Mouse (Mus musculus) hindbrain, embryonic 10.5 days (tissue): Measurements from ENCODE around the gene Lpcat2. TPM values are rescaled to one million over a fixed set of nuclear protein-coding genes. Genes with fewer than 3 reads are reported as not detected.
"Not testable (repeated sequence)": the region's sequence is repeated elsewhere in the genome, so short reads cannot be mapped to it uniquely, and the experiment has no call there.

Source experiments
- DNase-seq: peaks from one replicate; pipeline ENCODE4 v3.0.0-alpha.2; 2017; ENCODE audit warnings: low spot score
- H3K27ac ChIP-seq: fragments of 300-500 bp; sonication (generic); 2 replicates; pipeline ENCODE4 v1.5.1; 2016; ENCODE audit warnings: mild to moderate bottlenecking, moderate library complexity
- H3K27me3 ChIP-seq: fragments of 300-500 bp; sonication (generic); 2 replicates; pipeline ENCODE4 v1.6.1; 2016; ENCODE audit warnings: mild to moderate bottlenecking; ENCODE audit not compliant: poor library complexity, insufficient read depth, severe bottlenecking
- H3K36me3 ChIP-seq: fragments of 300-500 bp; sonication (generic); 2 replicates; pipeline ENCODE4 v1.6.1; 2016; ENCODE audit warnings: mild to moderate bottlenecking, moderate library complexity
- H3K4me1 ChIP-seq: fragments of 300-500 bp; sonication (generic); replicated peaks from 2 replicates; pipeline ENCODE4 v1.6.1; 2016; ENCODE audit warnings: mild to moderate bottlenecking
- H3K4me3 ChIP-seq: fragments of 300-500 bp; sonication (generic); 2 replicates; pipeline ENCODE4 v1.5.1; 2016; ENCODE audit warnings: mild to moderate bottlenecking, moderate library complexity
- H3K9me3 ChIP-seq: fragments of 300-500 bp; sonication (generic); 2 replicates; pipeline ENCODE4 v1.6.1; 2016; ENCODE audit warnings: mild to moderate bottlenecking, moderate library complexity
- WGBS: fragments of 180-500 bp; shearing (Covaris S2); methylation state at CpG from one replicate; pipeline ENCODE4 v1.1.7; 2016; 5-methylcytosine and 5-hydroxymethylcytosine counted together
- polyA plus RNA-seq: library from polyadenylated mRNA; unstranded; fragments of >200 nt; fragmentation: Nextera tagmentation; extraction: Ambion mirVana; gene quantifications from 2 replicates; pipeline ENCODE4 v1.2.1, GENCODE M21; 2016

Lpcat2 gene
- polyA plus RNA-seq, 1 experiment from 2014 or later = 4.3 TPM

DNA sequence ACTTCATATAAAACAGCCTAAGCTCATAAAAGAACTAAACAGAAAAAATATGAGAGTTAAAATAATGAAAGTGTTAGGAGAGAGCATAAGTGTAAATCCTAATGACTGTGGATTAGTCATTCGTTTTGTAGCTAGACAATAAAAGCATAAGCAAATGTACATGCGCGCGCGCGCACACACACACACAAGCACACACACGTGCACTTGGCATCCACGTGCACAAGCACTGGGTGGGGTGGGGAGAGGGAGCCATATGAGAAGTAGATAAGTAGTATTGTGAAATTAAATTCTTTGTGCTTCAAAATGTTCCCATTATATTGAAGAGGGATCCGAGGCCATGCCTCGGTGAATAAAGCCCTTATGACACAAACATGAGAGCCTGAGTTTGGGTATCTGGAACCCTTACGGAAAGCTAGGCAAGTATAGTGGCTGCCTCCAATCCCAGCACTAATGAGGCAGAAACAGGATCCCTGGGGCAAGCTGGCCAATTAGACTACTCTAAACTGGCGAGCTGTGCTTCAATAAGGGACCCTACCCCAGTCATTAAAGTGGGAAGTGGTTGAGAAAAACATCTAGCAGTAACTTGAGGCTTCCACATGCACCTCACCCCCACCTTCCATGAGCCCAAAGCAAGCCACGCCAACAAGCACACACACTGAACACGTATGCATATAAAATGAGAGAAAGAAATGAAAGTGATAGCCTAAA lies 3.5 kb downstream of the Lpcat2 start:
- 89% methylated on average over 14 of the region's 14 CpGs for WGBS
- H3K4me3 ChIP-seq = no peak overlapping the region

DNA sequence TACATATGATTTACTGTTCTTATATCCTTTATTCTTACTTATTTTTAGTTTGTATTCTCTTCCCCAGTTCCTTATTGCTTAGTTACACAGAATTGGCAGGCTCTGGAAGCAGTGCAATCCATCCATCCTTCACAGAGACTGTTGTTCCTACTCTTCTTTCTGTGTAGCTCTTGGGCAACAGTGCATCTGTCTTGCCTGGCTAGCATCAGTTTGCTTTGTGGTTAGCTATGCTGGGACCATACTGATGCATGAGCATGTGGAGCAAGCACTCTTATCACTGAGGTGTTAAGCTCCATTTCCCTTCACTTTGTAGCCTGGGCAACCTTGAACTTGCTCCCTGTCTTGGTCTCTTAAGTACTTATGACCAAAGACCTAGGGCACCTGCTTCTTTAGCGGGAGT lies 6.8 kb downstream of the Lpcat2 start:
- no peak for DNase-seq
- Histone ChIP-seq H3K27me3 (no peaks in the 10 kb centered on the region), H3K4me3 (no peak overlapping the region), H3K36me3 (no peaks in the 10 kb centered on the region), H3K4me1 (no peaks in the 10 kb centered on the region), H3K27ac (no peak overlapping the region), H3K9me3 (0 out of 2 replicates have a peak, but pooled peaks cover 2% of the 10 kb centered on the region)
- WGBS = 88% methylated on average over 1 of the region's 1 CpGs

More for the DNA sequence above, 3.5 kb downstream of the Lpcat2 start:
- Histone ChIP-seq H3K27ac (no peak overlapping the region), H3K9me3 (0 out of 2 replicates have a peak, but pooled peaks cover 5% of the 10 kb centered on the region), H3K36me3 (no peaks in the 10 kb centered on the region), H3K4me1 (peaks cover 14% of the 10 kb centered on the region), H3K27me3 (peaks cover 19% of the 10 kb centered on the region)
- no peak for DNase-seq

DNA sequence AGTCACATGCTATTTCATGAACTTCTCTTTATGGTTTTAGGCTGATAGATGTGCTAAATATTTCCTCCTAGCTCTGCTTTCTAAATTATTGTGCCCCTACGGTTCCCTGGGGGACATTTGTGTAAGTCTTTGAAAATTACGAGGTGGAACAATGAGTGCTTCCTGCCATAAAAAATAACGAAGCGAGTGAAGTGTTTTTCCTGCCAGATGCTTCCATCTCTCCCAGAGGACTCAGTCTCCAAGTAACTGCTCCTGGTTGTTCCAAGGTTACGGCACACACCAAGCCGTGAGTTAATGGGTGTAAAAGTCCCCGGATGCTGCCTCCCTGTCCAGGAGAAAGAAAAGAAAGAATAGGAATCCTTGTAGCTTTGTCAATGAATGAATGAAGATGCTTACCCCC lies 15.1 kb downstream of the Lpcat2 start:
- H3K9me3 ChIP-seq = no peaks in the 10 kb centered on the region
- WGBS = 66% methylated on average over 7 of the region's 7 CpGs
- H3K4me1 ChIP-seq = no peaks in the 10 kb centered on the region
- H3K4me3 ChIP-seq = no peak overlapping the region
- no peak overlapping the region for H3K27ac ChIP-seq
- no peaks in the 10 kb centered on the region for H3K36me3 ChIP-seq
- no peaks in the 10 kb centered on the region for H3K27me3 ChIP-seq
- no peak for DNase-seq

DNA sequence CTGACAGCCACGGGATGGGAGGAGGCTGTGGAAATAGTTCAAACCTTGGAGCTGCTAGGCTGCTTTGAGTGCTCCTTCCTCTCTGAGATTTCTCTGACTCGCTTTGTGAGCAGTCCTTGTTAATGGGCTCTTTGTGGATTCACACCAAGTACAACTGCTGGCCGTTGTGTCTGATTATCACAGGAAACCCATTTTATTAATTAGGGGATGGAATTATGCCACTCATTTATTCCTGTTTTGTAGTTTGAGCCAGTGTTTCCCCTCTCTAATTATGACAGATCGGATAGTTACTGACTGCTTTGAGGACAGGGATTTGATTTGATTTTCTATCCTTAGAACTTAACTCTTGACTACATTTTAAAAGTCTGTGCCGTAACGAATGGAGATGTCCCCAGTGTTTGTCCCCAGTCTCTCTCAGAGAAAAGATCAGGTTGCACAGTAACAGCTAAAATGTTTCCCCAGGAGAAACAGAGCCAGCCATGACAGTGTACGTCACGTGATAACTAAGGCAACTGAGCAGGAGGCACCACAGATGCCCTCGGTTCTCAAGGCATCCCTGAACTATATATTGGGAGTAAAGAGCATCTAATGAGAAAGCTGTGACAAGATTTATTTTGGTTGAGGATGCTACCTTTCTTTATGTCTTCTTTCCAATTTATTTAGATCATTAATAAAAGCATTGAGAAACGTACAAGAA lies 17.1 kb downstream of the Lpcat2 start:
- H3K4me3 ChIP-seq = no peak overlapping the region
- no peaks in the 10 kb centered on the region for H3K36me3 ChIP-seq
- H3K27me3 ChIP-seq = no peaks in the 10 kb centered on the region
- H3K9me3 ChIP-seq = no peaks in the 10 kb centered on the region
- 76% methylated on average over 10 of the region's 10 CpGs for WGBS
- DNase-seq = no peak
- H3K4me1 ChIP-seq = no peaks in the 10 kb centered on the region
- H3K27ac ChIP-seq = no peak overlapping the region

GRCm38 (mm10) chr8:92875795-92876194 lies 20.7 kb downstream of the Lpcat2 start:
- H3K4me1 ChIP-seq = no peaks in the 10 kb centered on the region
- DNase-seq = no peak
- no peak overlapping the region for H3K4me3 ChIP-seq
- H3K9me3 ChIP-seq = no peaks in the 10 kb centered on the region
- H3K27ac ChIP-seq = no peak overlapping the region
- H3K36me3 ChIP-seq = 0 out of 2 replicates have a peak, but pooled peaks cover 8% of the 10 kb centered on the region
- 70% methylated on average over 10 of the region's 10 CpGs for WGBS
- H3K27me3 ChIP-seq = no peaks in the 10 kb centered on the region

GRCm38 (mm10) chr8:92881247-92881646 lies 26.1 kb downstream of the Lpcat2 start:
- H3K27ac ChIP-seq = no peak overlapping the region
- no peak overlapping the region for H3K4me3 ChIP-seq
- WGBS = 78% methylated on average over 4 of the region's 4 CpGs
- no peaks in the 10 kb centered on the region for H3K9me3 ChIP-seq
- 0 out of 2 replicates have a peak, but pooled peaks cover 8% of the 10 kb centered on the region for H3K36me3 ChIP-seq
- H3K27me3 ChIP-seq = no peaks in the 10 kb centered on the region
- DNase-seq = no peak
- no peaks in the 10 kb centered on the region for H3K4me1 ChIP-seq

- Histone ChIP-seq H3K4me3 (no peak overlapping the region), H3K4me1 (0 out of 2 replicates have a peak, but pooled peaks cover 4% of the 10 kb centered on the region), H3K36me3 (0 out of 2 replicates have a peak, but pooled peaks cover 8% of the 10 kb centered on the region), H3K27me3 (no peaks in the 10 kb centered on the region), H3K27ac (no peak overlapping the region), H3K9me3 (no peaks in the 10 kb centered on the region)
- 79% methylated on average over 2 of the region's 2 CpGs for WGBS
- DNase-seq = no peak
These were observed 28.6 kb downstream of the Lpcat2 start for GRCm38 (mm10) chr8:92883771-92884170.

GRCm38 (mm10) chr8:92892216-92892615 lies 37.1 kb downstream of the Lpcat2 start:
- DNase-seq, H3K9me3 ChIP-seq, H3K4me3 ChIP-seq, H3K36me3 ChIP-seq, H3K27me3 ChIP-seq, H3K27ac ChIP-seq, H3K4me1 ChIP-seq: not testable (repeated sequence)
- WGBS = 86% methylated on average over 3 of the region's 3 CpGs

- no peaks in the 10 kb centered on the region for H3K4me1 ChIP-seq
- H3K36me3 ChIP-seq = no peaks in the 10 kb centered on the region
- no peaks in the 10 kb centered on the region for H3K9me3 ChIP-seq
- no peak for DNase-seq
- no peaks in the 10 kb centered on the region for H3K27me3 ChIP-seq
- H3K4me3 ChIP-seq = no peak overlapping the region
- no peak overlapping the region for H3K27ac ChIP-seq
- 79% methylated on average over 2 of the region's 2 CpGs for WGBS
These were observed 38.7 kb downstream of the Lpcat2 start for GRCm38 (mm10) chr8:92893870-92894269.

DNA sequence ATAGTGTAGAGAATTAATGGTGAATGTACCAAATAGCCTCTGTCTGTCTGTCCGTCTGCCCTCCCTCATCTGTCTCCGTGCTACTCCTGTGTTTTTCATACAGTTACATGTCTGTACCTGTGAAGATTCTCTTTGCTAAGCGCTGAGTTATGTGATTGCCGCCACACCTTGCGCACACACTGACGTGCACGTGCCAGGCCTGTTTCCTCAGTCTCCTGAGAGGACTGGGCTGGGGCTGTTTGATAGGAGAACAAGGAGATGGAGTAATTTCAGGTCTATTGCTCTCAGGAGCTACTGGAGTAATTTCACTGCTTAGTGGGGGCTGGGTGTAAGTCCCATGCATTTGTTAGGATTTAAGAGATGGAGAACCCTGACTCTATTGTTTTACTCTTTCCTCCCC lies 39.9 kb downstream of the Lpcat2 start:
- H3K4me1 ChIP-seq = no peaks in the 10 kb centered on the region
- no peak overlapping the region for H3K27ac ChIP-seq
- no peaks in the 10 kb centered on the region for H3K36me3 ChIP-seq
- 94% methylated on average over 7 of the region's 7 CpGs for WGBS
- H3K9me3 ChIP-seq = no peaks in the 10 kb centered on the region
- no peak overlapping the region for H3K4me3 ChIP-seq
- DNase-seq = no peak
- H3K27me3 ChIP-seq = no peaks in the 10 kb centered on the region

GRCm38 (mm10) chr8:92896056-92896455 lies 40.9 kb downstream of the Lpcat2 start:
- Histone ChIP-seq H3K27ac (no peak overlapping the region), H3K4me1 (no peaks in the 10 kb centered on the region), H3K4me3 (no peak overlapping the region), H3K9me3 (no peaks in the 10 kb centered on the region), H3K27me3 (no peaks in the 10 kb centered on the region), H3K36me3 (no peaks in the 10 kb centered on the region)
- WGBS = 61% methylated on average over 1 of the region's 1 CpGs
- no peak for DNase-seq

GRCm38 (mm10) chr8:92896611-92897010 lies 41.5 kb downstream of the Lpcat2 start:
- H3K4me3 ChIP-seq = no peak overlapping the region
- DNase-seq = no peak
- no peak overlapping the region for H3K27ac ChIP-seq
- H3K27me3 ChIP-seq = no peaks in the 10 kb centered on the region
- no peaks in the 10 kb centered on the region for H3K4me1 ChIP-seq
- no peaks in the 10 kb centered on the region for H3K36me3 ChIP-seq
- WGBS = 86% methylated on average over 5 of the region's 5 CpGs
- H3K9me3 ChIP-seq = no peaks in the 10 kb centered on the region

DNA sequence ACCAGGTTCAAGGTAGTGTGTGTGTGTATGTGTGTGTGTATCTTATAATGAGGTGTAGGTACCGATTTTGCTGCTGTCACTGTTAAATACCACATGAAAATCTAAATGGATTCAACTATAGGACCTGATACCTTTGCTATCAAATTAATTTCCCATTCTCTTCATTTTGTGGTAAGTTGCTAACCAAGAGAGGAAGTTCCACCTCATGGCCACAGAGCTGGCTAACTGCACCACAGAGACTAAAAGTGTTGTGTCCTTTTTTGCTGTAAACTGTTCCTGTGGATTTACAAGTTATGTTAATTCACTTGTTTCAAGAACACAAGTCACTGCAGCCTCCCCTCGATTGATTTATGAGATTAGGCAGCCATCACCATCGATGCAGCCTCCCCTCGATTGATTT lies 42.7 kb downstream of the Lpcat2 start:
- H3K27me3 ChIP-seq = no peaks in the 10 kb centered on the region
- H3K27ac ChIP-seq = no peak overlapping the region
- no peaks in the 10 kb centered on the region for H3K9me3 ChIP-seq
- DNase-seq = no peak
- no peak overlapping the region for H3K4me3 ChIP-seq
- WGBS = 91% methylated on average over 4 of the region's 4 CpGs
- no peaks in the 10 kb centered on the region for H3K36me3 ChIP-seq
- H3K4me1 ChIP-seq = no peaks in the 10 kb centered on the region
